Mouse (Mus musculus) lung, embryonic 14.5 days (tissue): ENCODE measurements at regions not wholly inside any gene's neighbourhood (a gene's known extent, or its start where the extent isn't known, plus 50 kb on each side); places are given as distances from the start of the nearest gene placed in this dataset.
A peak's percentile ranks its signal among the peaks of the same experiment; 100 is the strongest.

ENCODE experiments used
- ATAC-seq: fragments of 200-750 bp; cut with Nextera tagmentation; 2 replicates; pipeline ENCODE4 v1.8.0; 2017; ENCODE audit warnings: mild to moderate bottlenecking, moderate TSS enrichment, moderate library complexity; ENCODE audit not compliant: insufficient read depth
- DNase-seq: peaks from one replicate; pipeline ENCODE4 v3.0.0-alpha.2; 2015
- H3K27ac ChIP-seq: fragments of 300-500 bp; sonication (generic); 2 replicates; pipeline ENCODE4 v1.5.1; 2014; ENCODE audit warnings: low read depth, mild to moderate bottlenecking, moderate library complexity
- H3K27me3 ChIP-seq: fragments of 300-500 bp; sonication (generic); 2 replicates; pipeline ENCODE4 v1.6.1; 2014; ENCODE audit warnings: low read length, control low read depth; ENCODE audit not compliant: insufficient read depth
- H3K36me3 ChIP-seq: fragments of 300-500 bp; sonication (generic); 2 replicates; pipeline ENCODE4 v1.6.1; 2014; ENCODE audit warnings: control low read depth; ENCODE audit not compliant: insufficient read depth
- H3K4me1 ChIP-seq: fragments of 300-500 bp; sonication (generic); 2 replicates; pipeline ENCODE4 v1.6.1; 2014; ENCODE audit warnings: antibody characterized with exemption, control low read depth; ENCODE audit not compliant: insufficient read depth
- H3K4me2 ChIP-seq: fragments of 300-500 bp; sonication (generic); 2 replicates; pipeline ENCODE4 v1.6.1; 2014; ENCODE audit warnings: mild to moderate bottlenecking
- H3K4me3 ChIP-seq: fragments of 300-500 bp; sonication (generic); 2 replicates; pipeline ENCODE4 v1.5.1; 2014; ENCODE audit warnings: low read depth, low read length
- H3K9ac ChIP-seq: fragments of 300-500 bp; sonication (generic); 2 replicates; pipeline ENCODE4 v1.6.1; 2014
- H3K9me3 ChIP-seq: fragments of 300-500 bp; sonication (generic); 2 replicates; pipeline ENCODE4 v1.6.1; 2016; ENCODE audit warnings: low read depth, low read length, control low read depth
- CTCF ChIP-seq: IDR thresholded peaks from 2 replicates; pipeline ENCODE4 v1.5.1; 2016; ENCODE audit warnings: antibody characterized with exemption, low read depth
- whole genome bisulfite sequencing: fragments of 180-500 bp; shearing (Covaris S2); extraction: QIAGEN DNeasy Blood & Tissue Kit; methylation state at CpG from one replicate; pipeline ENCODE4 v1.1.7; 2014; 5-methylcytosine and 5-hydroxymethylcytosine counted together

DNA sequence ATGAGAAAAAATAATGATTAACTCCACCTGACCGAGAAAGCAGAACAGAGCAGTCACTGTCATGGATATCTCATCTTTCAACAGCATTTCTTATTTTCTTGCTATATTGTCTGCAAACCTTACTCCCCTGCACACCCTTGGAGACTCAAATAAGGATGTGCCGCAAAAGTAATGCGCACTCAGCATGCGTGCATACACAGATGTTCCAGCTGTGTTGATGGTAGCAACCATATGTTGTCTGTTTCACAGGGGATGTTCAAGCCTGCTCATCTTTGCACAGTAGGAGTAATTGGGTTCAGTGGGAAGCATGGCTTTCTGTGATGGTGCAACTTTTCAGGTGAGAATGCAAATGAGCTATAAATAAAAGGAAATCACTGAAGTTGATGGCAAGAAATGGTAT, 1182.9 kb upstream of the Manea start:
- Histone ChIP-seq H3K9ac (no peak overlapping the region), H3K36me3 (no peaks in the 10 kb centered on the region), H3K27ac (no peak overlapping the region), H3K9me3 (no peaks in the 10 kb centered on the region), H3K4me3 (no peak overlapping the region), H3K4me2 (no peak overlapping the region), H3K27me3 (no peaks in the 10 kb centered on the region), H3K4me1 (no peaks in the 10 kb centered on the region)
- no peak for TF ChIP-seq CTCF
- WGBS: 81% methylated on average over 4 of the region's 4 CpGs
- DNase-seq (no peak), ATAC-seq (no peak)

GRCm38 (mm10) chr4:27520295-27520694, 1173.6 kb upstream of the Manea start:
- ATAC-seq (no peak), DNase-seq (no peak)
- no peaks in the 10 kb centered on the region for H3K4me1 ChIP-seq
- no peak for TF ChIP-seq CTCF
- H3K36me3 ChIP-seq: no peaks in the 10 kb centered on the region
- no peak overlapping the region for H3K4me3 ChIP-seq
- WGBS: 81% methylated on average over 4 of the region's 4 CpGs
- H3K27me3 ChIP-seq: no peaks in the 10 kb centered on the region
- H3K9me3 ChIP-seq: no peaks in the 10 kb centered on the region
- H3K4me2 ChIP-seq: no peak overlapping the region
- no peak overlapping the region for H3K27ac ChIP-seq
- no peak overlapping the region for H3K9ac ChIP-seq

- H3K9ac ChIP-seq: no peak overlapping the region
- DNase-seq (no peak), ATAC-seq (no peak)
- no peak overlapping the region; the same call in 1 of the 2 replicates for H3K27ac ChIP-seq
- no peak overlapping the region for H3K4me3 ChIP-seq
- TF ChIP-seq CTCF: no peak
- H3K4me1 ChIP-seq: no peaks in the 10 kb centered on the region
- no peaks in the 10 kb centered on the region for H3K9me3 ChIP-seq
- WGBS: 64% methylated on average over 14 of the region's 14 CpGs
- H3K36me3 ChIP-seq: no peaks in the 10 kb centered on the region
- no peak overlapping the region for H3K4me2 ChIP-seq
- no peaks in the 10 kb centered on the region for H3K27me3 ChIP-seq
Measured at GRCm38 (mm10) chr4:27504829-27505804, 1158.4 kb upstream of the Manea start.

GRCm38 (mm10) chr4:27497926-27498325, 1151.2 kb upstream of the Manea start:
- TF ChIP-seq CTCF: no peak
- H3K4me1 ChIP-seq: no peaks in the 10 kb centered on the region
- no peaks in the 10 kb centered on the region for H3K27me3 ChIP-seq
- no peaks in the 10 kb centered on the region for H3K9me3 ChIP-seq
- no peaks in the 10 kb centered on the region for H3K36me3 ChIP-seq
- no peak overlapping the region for H3K4me3 ChIP-seq
- H3K9ac ChIP-seq: no peak overlapping the region
- ATAC-seq: no peak
- WGBS: 94% methylated on average over 1 of the region's 1 CpGs
- no peak for DNase-seq
- H3K4me2 ChIP-seq: no peak overlapping the region
- H3K27ac ChIP-seq: no peak overlapping the region

DNA sequence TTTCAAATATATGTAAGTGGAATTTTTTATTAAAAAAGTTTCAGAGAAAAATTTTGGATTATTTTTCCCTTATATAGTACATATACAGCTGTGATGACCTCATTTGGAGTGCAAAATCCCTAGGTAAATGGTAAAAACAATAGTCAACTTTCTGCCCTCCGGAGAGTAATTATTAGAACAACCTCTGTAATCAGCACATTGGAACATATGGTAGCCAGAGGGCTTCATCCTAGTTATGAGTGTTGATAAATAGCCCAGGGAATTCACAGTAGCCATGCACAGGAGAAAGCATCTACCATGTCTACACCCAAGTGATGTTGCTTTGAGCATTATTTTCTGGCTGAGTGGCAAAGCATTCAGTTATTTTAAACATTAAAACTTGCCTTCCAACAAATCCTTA, 1150.6 kb upstream of the Manea start:
- no peak overlapping the region for H3K27ac ChIP-seq
- no peaks in the 10 kb centered on the region for H3K4me1 ChIP-seq
- no peak overlapping the region for H3K4me2 ChIP-seq
- H3K4me3 ChIP-seq: no peak overlapping the region
- no peak for DNase-seq
- no peak overlapping the region for H3K9ac ChIP-seq
- no peaks in the 10 kb centered on the region for H3K27me3 ChIP-seq
- WGBS: 76% methylated on average over 1 of the region's 1 CpGs
- TF ChIP-seq CTCF: no peak
- ATAC-seq: no peak
- no peaks in the 10 kb centered on the region for H3K9me3 ChIP-seq
- H3K36me3 ChIP-seq: no peaks in the 10 kb centered on the region

DNA sequence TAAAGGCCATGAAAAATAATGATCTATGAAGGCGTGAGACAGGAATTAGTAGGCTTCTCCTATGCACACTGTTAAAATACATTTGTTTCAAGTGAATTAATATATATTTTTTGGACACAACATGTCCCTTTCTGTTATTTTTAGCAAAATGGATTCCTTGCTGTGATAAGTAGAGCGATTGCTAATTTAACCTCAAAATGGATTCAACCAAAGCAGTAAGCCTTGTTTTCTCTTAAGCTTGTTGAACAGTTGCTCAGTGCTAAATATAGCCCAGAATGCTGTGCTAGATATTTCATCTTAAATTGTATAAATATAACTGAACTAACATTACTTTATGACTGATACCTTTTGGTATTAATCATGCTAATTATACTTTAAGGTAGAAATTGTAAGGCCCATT, 1144.6 kb upstream of the Manea start:
- Histone ChIP-seq H3K36me3 (no peaks in the 10 kb centered on the region), H3K27ac (no peak overlapping the region), H3K4me2 (no peak overlapping the region), H3K9me3 (no peaks in the 10 kb centered on the region), H3K4me1 (no peaks in the 10 kb centered on the region), H3K27me3 (no peaks in the 10 kb centered on the region), H3K9ac (no peak overlapping the region), H3K4me3 (no peak overlapping the region)
- no peak for DNase-seq
- no peak for ATAC-seq
- 87% methylated on average over 2 of the region's 2 CpGs for WGBS
- no peak for TF ChIP-seq CTCF

DNA sequence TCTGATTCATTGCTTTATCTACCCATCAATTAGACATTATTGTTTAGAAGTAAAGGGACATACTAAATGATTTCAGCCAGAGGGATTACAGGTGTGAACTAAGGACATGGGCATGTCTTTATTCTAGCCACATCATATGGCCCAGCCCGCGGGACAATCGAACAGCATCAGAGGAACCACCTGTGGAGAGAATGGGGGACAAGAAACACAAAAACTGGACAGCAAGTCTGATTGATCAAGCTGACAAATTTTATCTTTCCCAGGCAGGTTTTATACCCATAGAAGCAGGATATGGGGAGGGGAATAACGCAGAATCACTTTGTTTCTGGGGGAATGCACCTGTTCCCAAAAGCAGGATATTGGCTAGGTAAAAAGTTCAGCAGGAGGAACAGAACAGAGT, 1103.2 kb upstream of the Manea start:
- no peaks in the 10 kb centered on the region for H3K36me3 ChIP-seq
- no peak overlapping the region for H3K4me3 ChIP-seq
- H3K27ac ChIP-seq: no peak overlapping the region
- no peak for TF ChIP-seq CTCF
- H3K27me3 ChIP-seq: no peaks in the 10 kb centered on the region
- no peak overlapping the region for H3K4me2 ChIP-seq
- ATAC-seq (no peak), DNase-seq (peak; percentile 30)
- whole genome bisulfite sequencing: 89% methylated on average over 4 of the region's 4 CpGs
- H3K9me3 ChIP-seq: no peaks in the 10 kb centered on the region; the same call in 1 of the 2 replicates
- H3K9ac ChIP-seq: no peak overlapping the region
- no peaks in the 10 kb centered on the region for H3K4me1 ChIP-seq
